Mouse (Mus musculus) lung, embryonic 15.5 days (tissue): ENCODE data around the gene Il12rb1. TPM values are rescaled to one million over a fixed set of nuclear protein-coding genes. Genes with fewer than 3 reads are reported as not detected.

Experiments
- ATAC-seq: fragments of 200-750 bp; cut with Nextera tagmentation; 2 replicates; pipeline ENCODE4 v1.8.0; 2017; ENCODE audit warnings: moderate number of reproducible peaks, borderline replicate concordance; ENCODE audit not compliant: low FRiP score, low TSS enrichment; ENCODE audit errors: extremely low read depth
- H3K27ac ChIP-seq: fragments of 300-500 bp; sonication (generic); 2 replicates; pipeline ENCODE4 v1.5.1; 2015; ENCODE audit warnings: moderate library complexity, mild to moderate bottlenecking, inconsistent platforms
- H3K27me3 ChIP-seq: fragments of 300-500 bp; sonication (generic); 2 replicates; pipeline ENCODE4 v1.6.1; 2015; ENCODE audit warnings: inconsistent platforms
- H3K36me3 ChIP-seq: fragments of 300-500 bp; sonication (generic); 2 replicates; pipeline ENCODE4 v1.6.1; 2015; ENCODE audit warnings: inconsistent platforms
- H3K4me1 ChIP-seq: fragments of 300-500 bp; sonication (generic); 2 replicates; pipeline ENCODE4 v1.6.1; 2015; ENCODE audit warnings: inconsistent platforms
- H3K4me2 ChIP-seq: fragments of 300-500 bp; sonication (generic); 2 replicates; pipeline ENCODE4 v1.6.1; 2015; ENCODE audit warnings: inconsistent platforms, mild to moderate bottlenecking, moderate library complexity
- H3K4me3 ChIP-seq: fragments of 300-500 bp; sonication (generic); 2 replicates; pipeline ENCODE4 v1.5.1; 2015; ENCODE audit warnings: mild to moderate bottlenecking, inconsistent platforms
- H3K9ac ChIP-seq: fragments of 300-500 bp; sonication (generic); 2 replicates; pipeline ENCODE4 v1.6.1; 2015; ENCODE audit warnings: inconsistent platforms
- H3K9me3 ChIP-seq: fragments of 300-500 bp; sonication (generic); 2 replicates; pipeline ENCODE4 v1.6.1; 2016; ENCODE audit warnings: inconsistent platforms
- WGBS: fragments of 180-500 bp; shearing (Covaris S2); methylation state at CpG from one replicate; pipeline ENCODE4 v1.1.7; 2015; 5-methylcytosine and 5-hydroxymethylcytosine counted together
- polyA plus RNA-seq: library from polyadenylated mRNA; unstranded; fragments of >200 nt; fragmentation: Nextera tagmentation; extraction: Ambion mirVana; gene quantifications from 2 replicates; pipeline ENCODE4 v1.2.1, GENCODE M21; 2015

Gene Il12rb1
- polyA plus RNA-seq: 0.16 and 0.27 TPM in 2 replicates

GRCm38 (mm10) chr8:70808239-70808638 is at the start of gene Il12rb1:
Il12rb1 (plus strand) TSS chr8:70808449.
- H3K27me3 ChIP-seq: peaks cover 13% of the 10 kb centered on the region
- peaks cover 12% of the 10 kb centered on the region for H3K4me1 ChIP-seq
- H3K4me2 ChIP-seq: no peak within 1 kb of the TSS
- no peak within 1 kb of the TSS for H3K9ac ChIP-seq
- no peak within 1 kb of the TSS for H3K4me3 ChIP-seq
- no peaks in the 10 kb centered on the region for H3K9me3 ChIP-seq
- H3K36me3 ChIP-seq: no peaks in the 10 kb centered on the region
- ATAC-seq: no peak
- WGBS: 60% methylated on average over 5 of the region's 5 CpGs
- H3K27ac ChIP-seq: no peak within 1 kb of the TSS

- Histone ChIP-seq H3K4me1 (peaks cover 40% of the 10 kb centered on the region), H3K27ac (no peak overlapping the region), H3K4me2 (no peak overlapping the region), H3K9ac (no peak overlapping the region), H3K9me3 (no peaks in the 10 kb centered on the region), H3K4me3 (no peak overlapping the region), H3K36me3 (no peaks in the 10 kb centered on the region), H3K27me3 (no peaks in the 10 kb centered on the region)
- ATAC-seq: no peak
- 58% methylated on average over 19 of the region's 19 CpGs for WGBS
Observed at GRCm38 (mm10) chr8:70758616-70759561, 49.4 kb upstream of the Il12rb1 start.

- H3K4me2 ChIP-seq: peak overlapping the region; percentile 90
- peak overlapping the region; percentile 72 for H3K27ac ChIP-seq
- ATAC-seq: no peak
- no peaks in the 10 kb centered on the region for H3K36me3 ChIP-seq
- H3K9ac ChIP-seq: peak overlapping the region; percentile 59
- peak overlapping the region; percentile 56 for H3K4me3 ChIP-seq
- peaks cover 34% of the 10 kb centered on the region for H3K4me1 ChIP-seq
- no peaks in the 10 kb centered on the region for H3K27me3 ChIP-seq
- no peaks in the 10 kb centered on the region for H3K9me3 ChIP-seq
- WGBS: under 1% methylated on average over 22 of the region's 22 CpGs
Observed at GRCm38 (mm10) chr8:70760350-70760749, 47.9 kb upstream of the Il12rb1 start.

- Histone ChIP-seq H3K9ac (peak within 1 kb of the TSS; percentile 59), H3K4me1 (peaks cover 36% of the 10 kb centered on the region), H3K36me3 (no peaks in the 10 kb centered on the region), H3K27ac (peak within 1 kb of the TSS; percentile 72), H3K9me3 (no peaks in the 10 kb centered on the region), H3K4me3 (peak within 1 kb of the TSS; percentile 56), H3K27me3 (no peaks in the 10 kb centered on the region), H3K4me2 (peak within 1 kb of the TSS; percentile 90)
- under 1% methylated on average over 55 of the region's 55 CpGs for WGBS
- peak; percentile 95 for ATAC-seq
Observed at GRCm38 (mm10) chr8:70760775-70761406, 47.4 kb upstream of the Il12rb1 start, which contains the start of gene Mpv17l2. Mpv17l2 (minus strand) TSS chr8:70760946.

- H3K27me3 ChIP-seq: no peaks in the 10 kb centered on the region
- 79% methylated on average over 1 of the region's 1 CpGs for WGBS
Observed at GRCm38 (mm10) chr8:70762118-70762517, 46.1 kb upstream of the Il12rb1 start.

GRCm38 (mm10) chr8:70763354-70763753 is 44.9 kb upstream of the Il12rb1 start:
- Histone ChIP-seq H3K9me3 (no peaks in the 10 kb centered on the region), H3K36me3 (peaks cover 7% of the 10 kb centered on the region), H3K4me3 (no peak overlapping the region), H3K27me3 (no peaks in the 10 kb centered on the region), H3K4me2 (no peak overlapping the region), H3K4me1 (peaks cover 53% of the 10 kb centered on the region), H3K27ac (no peak overlapping the region), H3K9ac (no peak overlapping the region)
- no peak for ATAC-seq
- WGBS: 5% methylated on average over 3 of the region's 3 CpGs

More at GRCm38 (mm10) chr8:70762118-70762517, 46.1 kb upstream of the Il12rb1 start:
- Histone ChIP-seq H3K9ac (no peak overlapping the region), H3K27ac (no peak overlapping the region), H3K36me3 (no peaks in the 10 kb centered on the region), H3K4me3 (no peak overlapping the region), H3K4me1 (peaks cover 48% of the 10 kb centered on the region), H3K4me2 (no peak overlapping the region), H3K9me3 (no peaks in the 10 kb centered on the region)
- no peak for ATAC-seq

- Histone ChIP-seq H3K4me1 (peaks cover 47% of the 10 kb centered on the region), H3K4me2 (no peak overlapping the region), H3K27me3 (no peaks in the 10 kb centered on the region), H3K36me3 (peaks cover 13% of the 10 kb centered on the region), H3K27ac (no peak overlapping the region), H3K9ac (no peak overlapping the region), H3K9me3 (no peaks in the 10 kb centered on the region), H3K4me3 (no peak overlapping the region)
- ATAC-seq: no peak
- 65% methylated on average over 8 of the region's 8 CpGs for WGBS
Observed at GRCm38 (mm10) chr8:70764026-70764425, 44.2 kb upstream of the Il12rb1 start.

GRCm38 (mm10) chr8:70764676-70765075 is 43.6 kb upstream of the Il12rb1 start:
- no peak overlapping the region for H3K4me3 ChIP-seq
- H3K27ac ChIP-seq: no peak overlapping the region
- no peak overlapping the region for H3K9ac ChIP-seq
- no peaks in the 10 kb centered on the region for H3K27me3 ChIP-seq
- peak overlapping the region; percentile 97; the same call in 1 of the 2 replicates for H3K4me2 ChIP-seq
- WGBS: 84% methylated on average over 13 of the region's 13 CpGs
- ATAC-seq: no peak
- H3K36me3 ChIP-seq: peaks cover 14% of the 10 kb centered on the region
- H3K9me3 ChIP-seq: no peaks in the 10 kb centered on the region
- peaks cover 41% of the 10 kb centered on the region for H3K4me1 ChIP-seq

GRCm38 (mm10) chr8:70765329-70765728 is 42.9 kb upstream of the Il12rb1 start:
- H3K36me3 ChIP-seq: peaks cover 19% of the 10 kb centered on the region
- no peak for ATAC-seq
- peaks cover 35% of the 10 kb centered on the region for H3K4me1 ChIP-seq
- no peak overlapping the region for H3K27ac ChIP-seq
- H3K27me3 ChIP-seq: no peaks in the 10 kb centered on the region
- 61% methylated on average over 9 of the region's 9 CpGs for WGBS
- no peaks in the 10 kb centered on the region for H3K9me3 ChIP-seq
- peak overlapping the region; percentile 97 for H3K4me2 ChIP-seq
- peak overlapping the region; percentile 52 for H3K4me3 ChIP-seq
- H3K9ac ChIP-seq: no peak overlapping the region; the same call in 1 of the 2 replicates

- H3K27ac ChIP-seq: peak overlapping the region; percentile 70
- no peak for ATAC-seq
- peak overlapping the region; percentile 61 for H3K9ac ChIP-seq
- peak overlapping the region; percentile 52 for H3K4me3 ChIP-seq
- peak overlapping the region; percentile 97 for H3K4me2 ChIP-seq
- peaks cover 26% of the 10 kb centered on the region for H3K36me3 ChIP-seq
- 1% methylated on average over 34 of the region's 34 CpGs for WGBS
- peaks cover 34% of the 10 kb centered on the region for H3K4me1 ChIP-seq
- no peaks in the 10 kb centered on the region for H3K27me3 ChIP-seq
- no peaks in the 10 kb centered on the region for H3K9me3 ChIP-seq
Observed at GRCm38 (mm10) chr8:70765838-70766570, 42.2 kb upstream of the Il12rb1 start.
